Mouse (Mus musculus) ES-Bruce4 (cell line): Measurements from ENCODE around the gene 2410015M20Rik.

Source experiments
- EP300 ChIP-seq: IDR thresholded peaks from 2 replicates; pipeline ENCODE4 v1.6.1; 2011; ENCODE audit warnings: low read depth, low read length; ENCODE audit not compliant: insufficient read depth
- POLR2A ChIP-seq: IDR thresholded peaks from one replicate; pipeline ENCODE4 v1.8.1; 2011; ENCODE audit warnings: low read length; ENCODE audit not compliant: insufficient read depth

GRCm38 (mm10) chr17:56587773-56588172 is 21.8 kb downstream of the 2410015M20Rik start:
- TF ChIP-seq EP300, result no peak
- no peak for TF ChIP-seq POLR2A
